Mouse (Mus musculus): Measurements from ENCODE around the gene Tmem43. TPM values are rescaled to one million over a fixed set of nuclear protein-coding genes. Genes with fewer than 3 reads are reported as not detected.

The Tmem43 gene
- total and polyA plus RNA-seq, 3 experiments = 22.3 to 23.7 TPM; not detected in 1

DNA sequence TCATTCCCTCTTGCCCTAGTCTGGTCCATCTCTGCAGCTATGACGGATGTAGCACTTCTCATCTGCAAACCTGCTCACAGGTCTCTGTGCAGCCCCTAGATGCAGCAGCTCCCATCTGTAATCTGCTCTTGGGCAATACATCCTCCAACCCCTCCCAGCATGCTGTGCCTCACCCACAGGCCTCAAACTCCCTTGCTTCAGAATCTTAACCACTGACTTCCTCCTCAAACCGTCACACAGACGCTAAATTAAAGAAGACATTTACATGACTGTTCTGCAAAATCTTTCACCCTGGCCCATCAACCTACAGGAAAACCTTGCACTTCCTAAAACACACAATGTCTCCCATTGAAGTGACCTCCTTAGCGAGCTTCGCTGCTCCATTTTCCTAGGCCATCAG is 32.5 kb downstream of the Tmem43 start:
- Histone ChIP-seq H3K27ac (ENCODE audit: control insufficient read depth, low read depth, low read length) (peak overlapping the region; percentile 71), H3K4me1 (ENCODE audit: control insufficient read depth in 1 of 2, insufficient read depth in 2 of 2, low read length in 2 of 2) (peaks cover 15 to 18% of the 10 kb centered on the region in 2 experiments), H3K4me3 (ENCODE audit: control insufficient read depth in 1 of 2, insufficient read depth in 1 of 2, low read depth in 2 of 2, low read length in 2 of 2) (no peak overlapping the region), H3K36me3 (ENCODE audit: control insufficient read depth in 1 of 2, insufficient read depth in 2 of 2, low read length in 2 of 2) (peaks cover 11 to 23% of the 10 kb centered on the region in 2 experiments), H3K9me3 (replicated peaks; ENCODE audit: insufficient read depth, low read length) (no peaks in the 10 kb centered on the region; the same call in 1 of the 2 replicates), H3K9ac (ENCODE audit: control insufficient read depth, low read depth, low read length, poor library complexity, severe bottlenecking) (no peak overlapping the region), H3K79me2 (ENCODE audit: control insufficient read depth, insufficient read depth, low read length, poor library complexity) (no peaks in the 10 kb centered on the region), H3K27me3 (ENCODE audit: control insufficient read depth in 1 of 2, insufficient read depth in 2 of 2, low read length in 2 of 2) (no peaks in the 10 kb centered on the region)
- DNase-seq (ENCODE audit: low read depth, low spot score) = peak; percentile 69
- TF ChIP-seq MXI1 (IDR thresholded peaks at IDR 0.05; ENCODE audit: low read depth, low read length) (peak; percentile 43; the same call in 1 of the 2 replicates), E2F4 (IDR thresholded peaks at IDR 0.05; ENCODE audit: borderline replicate concordance, low read depth, low read length) (no peak), EP300 (IDR thresholded peaks at IDR 0.05; ENCODE audit: low read depth in 1 of 2, low read length in 2 of 2) (peak; percentile 29 to 55; a peak in 1 of 4 replicates), SIN3A (IDR thresholded peaks at IDR 0.05; ENCODE audit: low read length) (peak; percentile 60; the same call in 1 of the 2 replicates), ELF1 (IDR thresholded peaks at IDR 0.05; ENCODE audit: low read depth, low read length) (0 out of 2 replicates have a peak, but pooled peaks have one; percentile 9), SMC3 (IDR thresholded peaks at IDR 0.05; ENCODE audit: low read depth, low read length) (no peak), MYC (IDR thresholded peaks at IDR 0.05; ENCODE audit: low read depth, low read length) (no peak), MYB (IDR thresholded peaks at IDR 0.05; ENCODE audit: low read depth, low read length) (peak; percentile 51; the same call in 1 of the 2 replicates), HCFC1 (IDR thresholded peaks at IDR 0.05; ENCODE audit: low read depth, low read length) (peak; percentile 48; the same call in 1 of the 2 replicates), NRF1 (IDR thresholded peaks at IDR 0.05; ENCODE audit: insufficient read depth, low read depth, low read length, poor library complexity, severe bottlenecking) (no peak)

DNA sequence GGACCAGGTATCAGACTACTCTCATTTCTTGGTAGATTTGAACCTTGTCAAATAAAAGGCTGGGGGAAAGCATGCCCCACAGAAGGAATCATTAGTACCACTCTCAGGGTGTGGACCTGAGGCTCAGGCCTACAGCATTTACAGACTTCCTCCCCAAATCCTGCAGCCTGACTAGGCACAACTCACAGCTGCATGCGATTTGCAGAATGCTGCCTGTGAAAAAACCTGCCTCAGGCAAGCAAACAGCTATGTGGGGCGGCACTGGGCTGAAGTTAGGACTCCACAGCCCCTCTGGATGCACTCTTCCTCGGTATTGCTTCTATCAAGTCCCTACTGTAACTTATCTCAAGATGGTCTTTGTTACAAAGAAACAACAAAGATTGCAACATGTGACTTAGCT is 34.5 kb downstream of the Tmem43 start:
- TF ChIP-seq RAD21 (IDR thresholded peaks at IDR 0.05; ENCODE audit: low read depth, low read length) (no peak), TCF12 (IDR thresholded peaks at IDR 0.05; ENCODE audit: low read depth, low read length) (no peak), USF1 (IDR thresholded peaks at IDR 0.05; ENCODE audit: low read depth, low read length) (peak; percentile 19; the same call in 1 of the 2 replicates), CTCF (IDR thresholded peaks at IDR 0.05 in 2 of 3, conservative IDR thresholded peaks at IDR 0.05 in 1 of 3; ENCODE audit: control insufficient read depth in 1 of 3, insufficient read depth in 1 of 3, low read depth in 2 of 3, low read length in 3 of 3, poor library complexity in 1 of 3, severe bottlenecking in 1 of 3) (no peak), ZMIZ1 (IDR thresholded peaks at IDR 0.05; ENCODE audit: low read depth, low read length) (no peak), TAL1 (IDR thresholded peaks at IDR 0.05; ENCODE audit: low read length) (no peak)
- peaks cover 15 to 18% of the 10 kb centered on the region in 2 experiments for H3K4me1 ChIP-seq (ENCODE audit: control insufficient read depth in 1 of 2, insufficient read depth in 2 of 2, low read length in 2 of 2)
- no peak overlapping the region for H3K4me3 ChIP-seq (ENCODE audit: control insufficient read depth in 1 of 2, insufficient read depth in 1 of 2, low read depth in 2 of 2, low read length in 2 of 2)
- H3K79me2 ChIP-seq (ENCODE audit: control insufficient read depth, insufficient read depth, low read length, poor library complexity) = no peaks in the 10 kb centered on the region
- no peak for DNase-seq (ENCODE audit: low read depth, low spot score)
- no peaks in the 10 kb centered on the region for H3K27me3 ChIP-seq (ENCODE audit: control insufficient read depth in 1 of 2, insufficient read depth in 2 of 2, low read length in 2 of 2)
- H3K9me3 ChIP-seq (replicated peaks; ENCODE audit: insufficient read depth, low read length) = no peaks in the 10 kb centered on the region
- no peak overlapping the region for H3K27ac ChIP-seq (ENCODE audit: control insufficient read depth, low read depth, low read length)
- H3K36me3 ChIP-seq (ENCODE audit: control insufficient read depth in 1 of 2, insufficient read depth in 2 of 2, low read length in 2 of 2) = peaks cover 8 to 22% of the 10 kb centered on the region in 2 experiments
- H3K9ac ChIP-seq (ENCODE audit: control insufficient read depth, low read depth, low read length, poor library complexity, severe bottlenecking) = no peak overlapping the region
